Mouse (Mus musculus): Measurements from ENCODE around the gene 4933427D14Rik. TPM values are rescaled to one million over a fixed set of nuclear protein-coding genes. Genes with fewer than 3 reads are reported as not detected.

The 4933427D14Rik gene
- polyA plus RNA-seq, 2 experiments: 11.1 to 19.2 TPM

DNA sequence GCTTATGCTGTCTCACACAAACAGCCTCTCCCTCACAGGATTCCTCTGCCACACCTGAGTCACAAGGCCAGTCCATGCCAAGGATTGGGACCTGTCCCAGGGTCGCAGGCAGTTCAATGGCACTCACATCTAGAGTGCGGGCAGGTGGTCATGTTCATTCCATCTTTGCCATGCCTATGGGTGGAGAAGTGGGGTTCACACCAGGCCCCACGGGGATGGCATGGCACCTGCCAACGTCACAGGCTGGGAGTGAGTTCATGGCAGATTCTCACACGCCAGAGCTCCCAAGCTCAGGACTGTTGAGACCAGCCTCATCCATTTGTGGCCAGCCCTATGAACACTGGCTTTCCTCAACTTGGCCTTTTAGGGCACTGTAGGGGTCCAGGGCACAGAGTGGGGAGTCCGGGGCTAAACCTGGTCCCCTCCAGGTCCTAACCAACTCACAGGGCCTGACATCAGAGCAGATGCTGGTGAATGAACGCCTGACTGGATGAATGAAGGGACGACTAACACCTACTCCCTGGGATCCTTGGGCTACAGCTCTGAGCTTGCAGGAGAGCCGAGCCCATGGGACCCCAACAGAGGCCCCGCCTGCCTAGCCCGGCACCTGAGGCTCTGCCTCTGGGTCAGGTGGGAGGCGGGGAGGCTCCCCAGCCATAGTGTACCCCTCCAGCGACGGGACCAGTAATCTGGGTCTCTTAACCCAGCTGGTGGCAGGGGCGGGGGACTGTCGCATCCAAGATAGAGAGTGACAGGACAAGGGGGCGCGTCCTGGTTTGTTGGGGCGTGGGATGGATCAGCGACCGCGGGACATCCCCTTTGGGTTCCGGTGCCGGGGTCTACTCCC lies 72.5 kb downstream of the 4933427D14Rik start:
- WGBS: 17% methylated on average over 24 of the region's 24 CpGs
- H3K4me1 ChIP-seq (ENCODE audit: control insufficient read depth, insufficient read depth, low read length): 0 out of 2 replicates have a peak, but pooled peaks cover 6% of the 10 kb centered on the region
- peak overlapping the region; percentile 99 for H3K4me2 ChIP-seq (replicated peaks; ENCODE audit: low read depth, low read length, severe bottlenecking)
- no peak for TF ChIP-seq POLR2A (IDR thresholded peaks at IDR 0.05; ENCODE audit: borderline replicate concordance, extremely low read depth, insufficient read depth, insufficient read length)
- H3K36me3 ChIP-seq (ENCODE audit: control insufficient read depth, insufficient read depth, low read length): no peaks in the 10 kb centered on the region
- peak overlapping the region; percentile 54 for H3K4me3 ChIP-seq (replicated peaks; ENCODE audit: low read length)
- peak overlapping the region; percentile 58 for H3K9ac ChIP-seq (ENCODE audit: low read depth, low read length, severe bottlenecking)
- no peak overlapping the region for H3K27ac ChIP-seq (replicated peaks; ENCODE audit: low read depth, low read length)
- H3K9me3 ChIP-seq (ENCODE audit: control insufficient read depth, low read length): no peaks in the 10 kb centered on the region
- H3K27me3 ChIP-seq (ENCODE audit: control insufficient read depth, insufficient read depth, low read length): peaks cover 49% of the 10 kb centered on the region
- no peak for DNase-seq (ENCODE audit: low spot score)
- ATAC-seq (ENCODE audit: low FRiP score, low read depth): no peak

- H3K4me1 ChIP-seq (ENCODE audit: control insufficient read depth, insufficient read depth, low read length): 0 out of 2 replicates have a peak, but pooled peaks cover 6% of the 10 kb centered on the region
- H3K9ac ChIP-seq (ENCODE audit: low read depth, low read length, severe bottlenecking): no peak overlapping the region
- ATAC-seq (ENCODE audit: low FRiP score, low read depth): no peak
- H3K4me2 ChIP-seq (replicated peaks; ENCODE audit: low read depth, low read length, severe bottlenecking): no peak overlapping the region
- no peaks in the 10 kb centered on the region for H3K9me3 ChIP-seq (ENCODE audit: control insufficient read depth, low read length)
- no peak overlapping the region for H3K4me3 ChIP-seq (replicated peaks; ENCODE audit: low read length)
- WGBS: 66% methylated on average over 10 of the region's 10 CpGs
- no peaks in the 10 kb centered on the region for H3K36me3 ChIP-seq (ENCODE audit: control insufficient read depth, insufficient read depth, low read length)
- no peak for TF ChIP-seq POLR2A (IDR thresholded peaks at IDR 0.05; ENCODE audit: borderline replicate concordance, extremely low read depth, insufficient read depth, insufficient read length)
- no peak overlapping the region for H3K27ac ChIP-seq (replicated peaks; ENCODE audit: low read depth, low read length)
- DNase-seq (ENCODE audit: low spot score): no peak
- H3K27me3 ChIP-seq (ENCODE audit: control insufficient read depth, insufficient read depth, low read length): peaks cover 49% of the 10 kb centered on the region
Observed at GRCm38 (mm10) chr11:72133075-72133474, 74.2 kb downstream of the 4933427D14Rik start.

GRCm38 (mm10) chr11:72132266-72132665 lies 75.0 kb downstream of the 4933427D14Rik start:
- H3K27ac ChIP-seq (replicated peaks; ENCODE audit: low read depth, low read length): no peak overlapping the region
- DNase-seq (ENCODE audit: low spot score) (no peak), ATAC-seq (ENCODE audit: low FRiP score, low read depth) (no peak)
- H3K4me3 ChIP-seq (replicated peaks; ENCODE audit: low read length): no peak overlapping the region
- no peaks in the 10 kb centered on the region for H3K9me3 ChIP-seq (ENCODE audit: control insufficient read depth, low read length)
- H3K9ac ChIP-seq (ENCODE audit: low read depth, low read length, severe bottlenecking): no peak overlapping the region
- H3K27me3 ChIP-seq (ENCODE audit: control insufficient read depth, insufficient read depth, low read length): peaks cover 40% of the 10 kb centered on the region
- WGBS: 10% methylated on average over 3 of the region's 3 CpGs
- TF ChIP-seq POLR2A (IDR thresholded peaks at IDR 0.05; ENCODE audit: borderline replicate concordance, extremely low read depth, insufficient read depth, insufficient read length): no peak
- H3K4me2 ChIP-seq (replicated peaks; ENCODE audit: low read depth, low read length, severe bottlenecking): no peak overlapping the region
- 0 out of 2 replicates have a peak, but pooled peaks cover 6% of the 10 kb centered on the region for H3K4me1 ChIP-seq (ENCODE audit: control insufficient read depth, insufficient read depth, low read length)
- H3K36me3 ChIP-seq (ENCODE audit: control insufficient read depth, insufficient read depth, low read length): no peaks in the 10 kb centered on the region

DNA sequence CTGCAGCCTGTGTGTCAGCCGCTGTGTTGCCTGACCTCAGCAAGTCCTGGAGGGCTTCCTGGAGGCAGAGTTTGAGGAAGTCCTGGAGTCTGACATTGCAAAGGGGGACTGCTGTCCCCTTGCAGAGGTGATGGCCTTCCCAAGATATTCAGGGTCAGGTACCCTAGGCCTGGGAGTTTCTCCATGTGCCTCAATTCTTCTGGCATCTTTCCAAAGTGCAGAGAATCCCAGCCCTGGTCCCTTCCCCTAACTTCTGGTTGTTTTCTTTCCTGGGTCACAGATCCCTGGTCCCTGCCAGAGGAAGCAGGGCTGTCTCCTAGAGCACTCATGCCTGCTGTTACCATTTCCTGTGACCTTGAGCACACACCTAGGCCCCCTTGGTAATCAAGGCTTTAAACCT lies 75.6 kb downstream of the 4933427D14Rik start:
- no peak overlapping the region for H3K9ac ChIP-seq (ENCODE audit: low read depth, low read length, severe bottlenecking)
- TF ChIP-seq POLR2A (IDR thresholded peaks at IDR 0.05; ENCODE audit: borderline replicate concordance, extremely low read depth, insufficient read depth, insufficient read length): no peak
- H3K27me3 ChIP-seq (ENCODE audit: control insufficient read depth, insufficient read depth, low read length): peaks cover 35% of the 10 kb centered on the region
- no peak overlapping the region for H3K27ac ChIP-seq (replicated peaks; ENCODE audit: low read depth, low read length)
- no peak overlapping the region for H3K4me2 ChIP-seq (replicated peaks; ENCODE audit: low read depth, low read length, severe bottlenecking)
- 91% methylated on average over 1 of the region's 1 CpGs for WGBS
- no peak overlapping the region for H3K4me3 ChIP-seq (replicated peaks; ENCODE audit: low read length)
- no peak for DNase-seq (ENCODE audit: low spot score)
- ATAC-seq (ENCODE audit: low FRiP score, low read depth): no peak
- H3K4me1 ChIP-seq (ENCODE audit: control insufficient read depth, insufficient read depth, low read length): 0 out of 2 replicates have a peak, but pooled peaks cover 6% of the 10 kb centered on the region
- H3K36me3 ChIP-seq (ENCODE audit: control insufficient read depth, insufficient read depth, low read length): no peaks in the 10 kb centered on the region
- H3K9me3 ChIP-seq (ENCODE audit: control insufficient read depth, low read length): no peaks in the 10 kb centered on the region

DNA sequence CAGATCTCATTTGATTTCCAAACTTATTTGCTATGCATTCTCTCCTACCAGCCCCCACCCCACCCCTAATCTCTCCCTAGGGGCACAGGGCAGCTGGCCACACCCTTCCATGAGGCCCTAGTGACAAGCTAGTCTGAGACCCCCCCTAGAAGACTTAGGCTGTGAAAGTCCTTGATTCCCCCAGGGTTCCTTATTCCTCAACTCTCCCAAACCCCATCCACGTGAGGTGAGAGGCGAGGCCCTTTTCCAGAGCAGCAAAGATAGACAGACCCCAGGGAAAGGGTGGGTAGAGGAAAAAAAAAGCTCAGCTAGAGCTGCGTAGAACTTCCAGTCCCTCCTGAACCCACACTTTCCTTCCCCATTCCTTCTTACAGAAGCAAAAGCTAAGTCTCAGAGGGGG lies 76.4 kb downstream of the 4933427D14Rik start:
- ATAC-seq (ENCODE audit: low FRiP score, low read depth) (no peak), DNase-seq (ENCODE audit: low spot score) (no peak)
- H3K4me2 ChIP-seq (replicated peaks; ENCODE audit: low read depth, low read length, severe bottlenecking): no peak overlapping the region
- TF ChIP-seq POLR2A (IDR thresholded peaks at IDR 0.05; ENCODE audit: borderline replicate concordance, extremely low read depth, insufficient read depth, insufficient read length): no peak
- H3K27me3 ChIP-seq (ENCODE audit: control insufficient read depth, insufficient read depth, low read length): peaks cover 27% of the 10 kb centered on the region
- WGBS: 80% methylated on average over 3 of the region's 3 CpGs
- no peak overlapping the region for H3K4me3 ChIP-seq (replicated peaks; ENCODE audit: low read length)
- H3K9me3 ChIP-seq (ENCODE audit: control insufficient read depth, low read length): no peaks in the 10 kb centered on the region
- H3K36me3 ChIP-seq (ENCODE audit: control insufficient read depth, insufficient read depth, low read length): no peaks in the 10 kb centered on the region
- H3K27ac ChIP-seq (replicated peaks; ENCODE audit: low read depth, low read length): no peak overlapping the region
- 0 out of 2 replicates have a peak, but pooled peaks cover 6% of the 10 kb centered on the region for H3K4me1 ChIP-seq (ENCODE audit: control insufficient read depth, insufficient read depth, low read length)
- H3K9ac ChIP-seq (ENCODE audit: low read depth, low read length, severe bottlenecking): no peak overlapping the region
